Mouse (Mus musculus): Measurements from ENCODE around the gene Sass6.
"Not testable (repeated sequence)": the region's sequence is repeated elsewhere in the genome, so short reads cannot be mapped to it uniquely, and the experiment has no call there.

Sass6 gene

DNA sequence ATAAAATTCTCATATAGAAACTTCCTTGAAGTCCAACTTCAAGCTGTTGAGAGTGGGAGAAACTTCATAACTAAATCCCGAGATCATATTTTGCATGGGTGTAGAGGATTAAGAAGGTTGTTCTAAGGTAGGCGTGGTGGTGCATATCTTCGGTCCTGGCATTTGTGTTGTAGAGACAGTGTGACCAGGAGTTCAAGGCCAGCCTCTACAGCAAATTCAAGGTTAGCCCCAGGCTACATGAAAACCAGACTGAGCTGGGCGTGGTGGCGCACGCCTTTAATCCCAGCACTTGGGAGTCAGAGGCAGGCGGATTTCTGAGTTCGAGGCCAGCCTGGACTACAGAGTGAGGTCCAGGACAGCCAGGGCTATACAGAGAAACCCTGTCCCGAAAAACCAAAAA is 69.5 kb downstream of the Sass6 start:
- not testable (repeated sequence) for DNase-seq (ENCODE audit: low read depth, low spot score)

Data from mesoderm, embryonic 11.5 days (tissue).